Mouse (Mus musculus) right cerebral cortex, postnatal 25 days (tissue): Measurements from ENCODE around the gene Shf.

Source experiments
- DNase-seq: peaks from one replicate; pipeline ENCODE4 v3.0.0; 2022

Gene Shf

GRCm38 (mm10) chr2:122368081-122368971 lies 636 bp downstream of the Shf start:
- DNase-seq: no peak

- no peak for DNase-seq
Observed at GRCm38 (mm10) chr2:122367701-122368080, 1.3 kb downstream of the Shf start.

- no peak for DNase-seq
Observed at GRCm38 (mm10) chr2:122367181-122367580, 1.8 kb downstream of the Shf start.

- DNase-seq: no peak
Observed at GRCm38 (mm10) chr2:122366706-122367105, 2.3 kb downstream of the Shf start.

GRCm38 (mm10) chr2:122366039-122366438 lies 2.9 kb downstream of the Shf start:
- DNase-seq: no peak

GRCm38 (mm10) chr2:122365244-122365866 lies 3.6 kb downstream of the Shf start:
- no peak for DNase-seq

GRCm38 (mm10) chr2:122364352-122364944 lies 4.5 kb downstream of the Shf start:
- DNase-seq: no peak

- no peak for DNase-seq
Observed at GRCm38 (mm10) chr2:122362622-122363523, 6.1 kb downstream of the Shf start.

GRCm38 (mm10) chr2:122361868-122362621 lies 6.9 kb downstream of the Shf start:
- DNase-seq: no peak

GRCm38 (mm10) chr2:122361181-122361580 lies 7.8 kb downstream of the Shf start:
- DNase-seq: no peak

GRCm38 (mm10) chr2:122360310-122360709 lies 8.7 kb downstream of the Shf start:
- no peak for DNase-seq

GRCm38 (mm10) chr2:122356187-122356586 lies 12.8 kb downstream of the Shf start:
- no peak for DNase-seq

GRCm38 (mm10) chr2:122355389-122355788 lies 13.6 kb downstream of the Shf start:
- no peak for DNase-seq

- no peak for DNase-seq
Observed at GRCm38 (mm10) chr2:122354191-122354929, 14.6 kb downstream of the Shf start.

- DNase-seq: no peak
Observed at GRCm38 (mm10) chr2:122353765-122354164, 15.2 kb downstream of the Shf start.

- no peak for DNase-seq
Observed at GRCm38 (mm10) chr2:122352992-122353391, 16.0 kb downstream of the Shf start.

- peak; percentile 55 for DNase-seq
Observed at GRCm38 (mm10) chr2:122351931-122352329, 17.0 kb downstream of the Shf start.

GRCm38 (mm10) chr2:122351156-122351930 lies 17.6 kb downstream of the Shf start:
- DNase-seq: peak; percentile 71

- DNase-seq: no peak
Observed at GRCm38 (mm10) chr2:122349136-122349785, 19.7 kb downstream of the Shf start.
